Mouse (Mus musculus): Measurements from ENCODE around the gene Pde4b. TPM values are rescaled to one million over a fixed set of nuclear protein-coding genes. Genes with fewer than 3 reads are reported as not detected.
A peak's percentile ranks its signal among the peaks of the same experiment; 100 is the strongest.

Gene Pde4b
- total and polyA plus RNA-seq, 2 experiments from 2014 or later, result 49.7 to 76.2 TPM

DNA sequence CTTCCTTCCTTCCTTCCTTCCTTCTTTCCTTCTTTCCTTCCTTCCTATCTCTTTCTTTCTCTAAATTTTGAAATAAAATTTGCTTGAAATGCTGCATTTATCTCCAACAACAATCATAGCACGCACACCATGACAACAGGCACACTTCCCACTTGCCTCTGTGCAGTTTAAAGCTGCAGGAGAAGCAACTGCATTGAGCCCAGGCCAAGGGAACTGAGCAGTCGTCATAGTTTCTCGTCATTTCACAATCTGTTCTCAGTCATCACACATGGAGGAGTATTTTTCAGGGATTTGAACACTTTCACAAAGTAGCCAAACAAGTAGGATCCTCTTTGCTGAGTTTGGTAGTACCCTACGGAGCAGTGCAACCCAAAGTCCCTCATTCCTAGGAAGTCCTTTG lies 188.4 kb downstream of the Pde4b start:
- Histone ChIP-seq H3K36me3 (ENCODE audit: insufficient read depth) (no peaks in the 10 kb centered on the region), H3K27ac (ENCODE audit: low read depth, low read length) (no peak overlapping the region), H3K4me3 (ENCODE audit: low read depth, low read length) (no peak overlapping the region), H3K9ac (no peak overlapping the region), H3K9me3 (ENCODE audit: low read length) (no peaks in the 10 kb centered on the region), H3K4me2 (ENCODE audit: low read depth) (no peak overlapping the region), H3K27me3 (ENCODE audit: insufficient read depth, low read length) (no peaks in the 10 kb centered on the region), H3K4me1 (ENCODE audit: insufficient read depth) (no peaks in the 10 kb centered on the region)
- 48% methylated on average over 4 of the region's 4 CpGs for WGBS
- DNase-seq (peak; percentile 62), ATAC-seq (peak; percentile 78)
- no peak for TF ChIP-seq CTCF (IDR thresholded peaks at IDR 0.05; ENCODE audit: low read depth)

DNA sequence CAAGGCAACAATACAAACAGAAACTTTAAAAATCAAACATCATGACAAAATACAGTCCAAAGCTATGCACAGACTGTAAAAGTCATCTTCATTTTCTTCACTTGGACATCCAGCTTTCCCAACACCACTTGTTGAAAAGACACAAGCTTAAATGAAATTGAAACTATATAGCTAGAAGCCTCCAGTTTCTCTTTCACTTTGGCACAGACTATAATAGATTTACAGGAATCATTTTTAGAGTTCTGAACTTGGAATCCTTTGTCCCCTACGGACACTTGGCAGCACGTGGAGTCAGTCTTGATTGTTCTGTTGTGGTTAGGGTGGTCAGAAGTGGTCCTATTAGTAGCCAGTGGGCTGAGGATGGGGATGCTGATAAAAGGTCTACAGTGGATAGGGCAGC lies 191.6 kb downstream of the Pde4b start:
- Histone ChIP-seq H3K9ac (no peak overlapping the region), H3K36me3 (ENCODE audit: insufficient read depth) (no peaks in the 10 kb centered on the region), H3K4me3 (ENCODE audit: low read depth, low read length) (no peak overlapping the region), H3K9me3 (ENCODE audit: low read length) (no peaks in the 10 kb centered on the region), H3K4me2 (ENCODE audit: low read depth) (no peak overlapping the region), H3K4me1 (ENCODE audit: insufficient read depth) (no peaks in the 10 kb centered on the region), H3K27me3 (ENCODE audit: insufficient read depth, low read length) (no peaks in the 10 kb centered on the region), H3K27ac (ENCODE audit: low read depth, low read length) (no peak overlapping the region)
- DNase-seq (no peak), ATAC-seq (no peak)
- no peak for TF ChIP-seq CTCF (IDR thresholded peaks at IDR 0.05; ENCODE audit: low read depth)
- WGBS, result 67% methylated on average over 2 of the region's 2 CpGs

DNA sequence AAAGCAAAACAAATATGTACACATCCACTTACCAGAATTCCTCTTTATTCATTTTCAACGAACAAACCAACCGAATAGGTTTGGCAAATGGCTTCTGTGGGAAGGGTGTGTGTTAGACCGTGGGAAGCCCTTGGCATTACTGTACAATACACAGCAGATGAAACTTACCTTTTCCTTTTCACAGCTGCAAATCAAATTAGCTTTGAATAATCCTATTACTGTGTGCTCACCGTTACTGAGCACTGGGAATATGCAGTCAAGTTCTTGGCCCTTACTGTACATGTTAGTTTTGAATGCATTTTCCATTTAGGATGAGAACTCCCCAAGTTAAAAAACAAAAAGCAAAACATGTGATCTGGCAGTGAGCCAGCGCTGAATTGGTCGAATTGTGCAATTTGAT lies 199.8 kb downstream of the Pde4b start:
- H3K4me1 ChIP-seq (ENCODE audit: insufficient read depth), result no peaks in the 10 kb centered on the region
- H3K27me3 ChIP-seq (ENCODE audit: insufficient read depth, low read length), result no peaks in the 10 kb centered on the region
- H3K27ac ChIP-seq (ENCODE audit: low read depth, low read length), result no peak overlapping the region
- WGBS, result 49% methylated on average over 6 of the region's 6 CpGs
- H3K9me3 ChIP-seq (ENCODE audit: low read length), result no peaks in the 10 kb centered on the region
- no peak overlapping the region for H3K4me3 ChIP-seq (ENCODE audit: low read depth, low read length)
- H3K9ac ChIP-seq, result no peak overlapping the region
- TF ChIP-seq CTCF (IDR thresholded peaks at IDR 0.05; ENCODE audit: low read depth), result no peak
- ATAC-seq (no peak), DNase-seq (no peak)
- no peak overlapping the region for H3K4me2 ChIP-seq (ENCODE audit: low read depth)
- H3K36me3 ChIP-seq (ENCODE audit: insufficient read depth), result no peaks in the 10 kb centered on the region

DNA sequence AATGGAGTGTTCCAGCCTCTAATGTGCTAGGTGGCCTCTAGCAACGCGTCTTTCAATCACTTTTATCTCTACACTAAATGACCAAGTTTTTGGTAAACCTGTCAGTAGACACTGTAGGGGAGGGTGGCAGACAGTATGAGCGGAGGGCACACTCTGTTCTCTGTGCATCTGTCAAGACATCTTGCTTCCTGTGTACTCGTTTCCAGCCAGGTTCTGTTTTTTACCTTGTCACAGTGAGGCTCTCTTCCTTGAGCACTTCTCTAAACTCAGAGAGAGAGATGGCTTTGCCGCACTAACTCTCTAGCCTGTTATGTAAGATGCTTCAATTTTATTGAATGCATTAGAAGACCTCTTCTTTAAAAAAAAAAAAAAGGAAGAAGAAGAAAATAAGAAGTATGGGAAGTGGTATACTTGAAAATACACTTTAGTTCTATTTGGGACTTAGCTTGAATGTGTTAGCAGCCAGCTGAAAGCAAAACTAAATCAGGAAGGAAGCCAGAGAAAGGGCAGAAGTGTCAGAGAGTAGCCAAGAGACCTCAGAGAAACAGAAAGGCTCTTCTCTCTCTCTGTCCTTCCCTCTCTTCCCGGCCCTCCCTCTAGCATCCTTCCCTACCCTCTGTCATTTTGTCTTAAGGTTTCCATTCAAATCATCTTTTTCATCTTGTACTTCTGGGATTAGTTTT lies 202.8 kb downstream of the Pde4b start:
- TF ChIP-seq CTCF (IDR thresholded peaks at IDR 0.05; ENCODE audit: low read depth), result no peak
- Histone ChIP-seq H3K27me3 (ENCODE audit: insufficient read depth, low read length) (no peaks in the 10 kb centered on the region), H3K9ac (no peak overlapping the region), H3K4me1 (ENCODE audit: insufficient read depth) (no peaks in the 10 kb centered on the region), H3K36me3 (ENCODE audit: insufficient read depth) (no peaks in the 10 kb centered on the region), H3K4me2 (ENCODE audit: low read depth) (no peak overlapping the region), H3K9me3 (ENCODE audit: low read length) (no peaks in the 10 kb centered on the region), H3K4me3 (ENCODE audit: low read depth, low read length) (no peak overlapping the region), H3K27ac (ENCODE audit: low read depth, low read length) (no peak overlapping the region)
- 52% methylated on average over 6 of the region's 6 CpGs for WGBS
- no peak for ATAC-seq
- DNase-seq, result no peak

DNA sequence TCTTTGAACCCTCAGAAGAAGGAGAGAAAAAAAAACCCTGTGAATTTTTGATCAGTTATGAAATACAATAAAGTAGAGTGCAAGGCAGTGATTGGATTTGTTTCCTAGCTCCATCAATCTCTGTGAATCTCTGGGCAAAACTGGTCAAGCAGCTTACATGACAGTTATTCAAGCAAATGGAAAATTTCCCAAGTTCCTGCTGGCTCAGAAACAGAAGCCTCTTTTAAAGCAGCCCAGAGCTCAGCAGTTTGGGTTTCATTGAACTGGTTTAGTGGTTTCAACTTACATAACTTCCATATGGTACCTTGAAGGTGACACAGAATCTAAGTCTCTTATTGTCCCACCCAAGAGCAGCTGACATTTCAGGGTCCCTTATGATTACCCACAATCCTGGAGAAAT lies 210.2 kb downstream of the Pde4b start:
- Histone ChIP-seq H3K27me3 (ENCODE audit: insufficient read depth, low read length) (no peaks in the 10 kb centered on the region), H3K4me3 (ENCODE audit: low read depth, low read length) (no peak overlapping the region), H3K9ac (no peak overlapping the region), H3K9me3 (ENCODE audit: low read length) (no peaks in the 10 kb centered on the region), H3K27ac (ENCODE audit: low read depth, low read length) (no peak overlapping the region), H3K36me3 (ENCODE audit: insufficient read depth) (no peaks in the 10 kb centered on the region), H3K4me1 (ENCODE audit: insufficient read depth) (no peaks in the 10 kb centered on the region), H3K4me2 (ENCODE audit: low read depth) (no peak overlapping the region)
- no peak for ATAC-seq
- DNase-seq, result no peak
- no peak for TF ChIP-seq CTCF (IDR thresholded peaks at IDR 0.05; ENCODE audit: low read depth)

DNA sequence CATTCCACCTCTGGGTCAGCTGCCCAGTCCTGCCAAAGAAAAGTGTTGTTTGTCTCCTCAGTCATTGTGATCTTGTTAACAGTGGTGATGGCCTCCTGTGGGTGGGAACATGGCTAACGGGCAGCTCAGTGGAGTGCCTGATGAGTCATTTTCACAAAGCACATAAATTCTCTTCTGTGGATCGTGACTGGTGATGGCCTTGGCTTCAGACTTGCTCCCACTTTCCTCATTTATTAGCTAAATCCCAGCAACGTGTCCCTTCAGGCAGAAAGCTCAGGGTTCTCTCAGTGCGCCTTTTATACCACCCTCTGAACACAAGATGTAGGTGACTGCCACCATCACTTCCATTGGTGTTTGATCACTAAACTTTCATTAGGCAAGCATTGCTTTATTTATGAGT lies 215.2 kb downstream of the Pde4b start:
- Histone ChIP-seq H3K4me1 (ENCODE audit: insufficient read depth) (no peaks in the 10 kb centered on the region), H3K36me3 (ENCODE audit: insufficient read depth) (no peaks in the 10 kb centered on the region), H3K27ac (ENCODE audit: low read depth, low read length) (no peak overlapping the region), H3K9me3 (ENCODE audit: low read length) (no peaks in the 10 kb centered on the region), H3K9ac (no peak overlapping the region), H3K4me2 (ENCODE audit: low read depth) (no peak overlapping the region), H3K4me3 (ENCODE audit: low read depth, low read length) (no peak overlapping the region), H3K27me3 (ENCODE audit: insufficient read depth, low read length) (no peaks in the 10 kb centered on the region)
- ATAC-seq, result no peak
- 61% methylated on average over 4 of the region's 4 CpGs for WGBS
- DNase-seq, result no peak
- TF ChIP-seq CTCF (IDR thresholded peaks at IDR 0.05; ENCODE audit: low read depth), result no peak

DNA sequence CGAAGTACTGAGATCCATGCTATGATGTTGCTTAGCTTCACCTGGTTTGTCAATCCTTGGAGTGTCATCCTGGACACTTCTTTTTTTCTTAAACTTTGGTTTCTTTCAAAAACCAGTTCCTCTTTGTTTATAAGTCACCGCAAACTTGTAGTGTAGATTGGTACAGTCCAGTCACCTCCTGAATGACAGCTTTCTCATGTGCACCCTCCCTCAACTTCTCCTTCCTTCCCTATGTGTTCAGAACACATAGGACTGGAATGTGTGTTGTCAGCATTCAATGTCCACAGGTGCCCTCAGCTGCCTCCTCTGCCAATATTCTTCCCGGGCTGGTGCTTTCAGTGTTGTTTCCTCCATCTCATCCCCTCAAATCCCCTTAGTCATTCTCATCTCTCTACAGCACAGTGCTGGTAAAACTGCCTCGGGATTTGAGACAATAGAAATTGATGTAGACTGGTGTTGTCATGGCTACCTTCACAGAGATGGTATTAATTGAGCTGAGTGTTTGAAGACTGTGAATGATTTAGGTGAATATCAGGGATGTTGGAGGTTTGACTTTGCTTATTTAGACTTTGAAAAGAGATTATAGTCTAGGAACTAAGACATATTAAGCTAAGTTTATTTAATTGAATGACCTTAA lies 220.4 kb downstream of the Pde4b start:
- H3K9ac ChIP-seq, result no peak overlapping the region
- ATAC-seq (peak; percentile 88; the same call in 1 of the 2 replicates), DNase-seq (peak; percentile 33)
- no peaks in the 10 kb centered on the region for H3K9me3 ChIP-seq (ENCODE audit: low read length)
- no peak overlapping the region for H3K4me2 ChIP-seq (ENCODE audit: low read depth)
- H3K27ac ChIP-seq (ENCODE audit: low read depth, low read length), result no peak overlapping the region
- 46% methylated on average over 4 of the region's 4 CpGs for WGBS
- no peaks in the 10 kb centered on the region for H3K36me3 ChIP-seq (ENCODE audit: insufficient read depth)
- H3K4me1 ChIP-seq (ENCODE audit: insufficient read depth), result no peaks in the 10 kb centered on the region; the same call in 1 of the 2 replicates
- no peak for TF ChIP-seq CTCF (IDR thresholded peaks at IDR 0.05; ENCODE audit: low read depth)
- no peak overlapping the region for H3K4me3 ChIP-seq (ENCODE audit: low read depth, low read length)
- H3K27me3 ChIP-seq (ENCODE audit: insufficient read depth, low read length), result no peaks in the 10 kb centered on the region
